8 mouse cellular contexts compared by ENCODE assay signal in genomic region chr9:13425031-13425940, GRCm38 (mm10). TPM values are rescaled to one million over a fixed set of nuclear protein-coding genes. Genes with fewer than 3 reads are reported as not detected.
DNase-seq lines count a peak whose midpoint lies in the region; ATAC-seq and TF ChIP-seq lines count a peak whose summit lies in the region.

No protein-coding gene starts in this region.

- H3K9me3 ChIP-seq in hindbrain, embryonic 10.5 days = no peaks in the 10 kb centered on the region
- no peaks in the 10 kb centered on the region for H3K9me3 ChIP-seq in lung, postnatal 0 days (ENCODE audit: low read length)

- no peak for TF ChIP-seq CTCF in layer of hippocampus, adult 2 months (conservative IDR thresholded peaks at IDR 0.05)
- no peak for TF ChIP-seq CTCF in lung, postnatal 0 days (IDR thresholded peaks at IDR 0.05)

- H3K4me2 ChIP-seq in lung, postnatal 0 days (replicated peaks; ENCODE audit: low read depth, low read length) = peak overlapping the region; percentile 48

- H3K27ac ChIP-seq in hindbrain, embryonic 10.5 days = peak overlapping the region; percentile 84
- peak overlapping the region; percentile 92 for H3K27ac ChIP-seq in layer of hippocampus, adult 2 months
- peak overlapping the region; percentile 73 for H3K27ac ChIP-seq in lung, postnatal 0 days (ENCODE audit: low read length)

- WGBS in hindbrain, embryonic 10.5 days = 19% methylated on average over 7 of the region's 7 CpGs
- WGBS in lung, postnatal 0 days = 12% methylated on average over 7 of the region's 7 CpGs

- ATAC-seq in frontal cortex, adult (ENCODE audit: low TSS enrichment) = peak; percentile 76
- ATAC-seq in lung, postnatal 0 days = peak; percentile 94

- DNase-seq in NIH3T3 (ENCODE audit: low read depth) = peak; percentile 84
- DNase-seq in cerebellum, adult 9-11 months = peak; percentile 40
- peak; percentile 67 for DNase-seq in hindbrain, embryonic 10.5 days (ENCODE audit: low spot score)
- DNase-seq in layer of hippocampus, adult 2 months (ENCODE audit: low spot score in 2 of 2) = peak; percentile 35 to 56
- peak; percentile 93 for DNase-seq in lung, postnatal 0 days (ENCODE audit: low spot score)
- DNase-seq in retina, postnatal 1 day = peak; percentile 84
- DNase-seq in B cell, adult 2 months = no peak

- no peak overlapping the region for H3K9ac ChIP-seq in lung, postnatal 0 days (replicated peaks; ENCODE audit: low read depth)

- H3K4me1 ChIP-seq in hindbrain, embryonic 10.5 days (replicated peaks) = peaks cover 61% of the 10 kb centered on the region
- peaks cover 16% of the 10 kb centered on the region; the same call in 1 of the 2 replicates for H3K4me1 ChIP-seq in lung, postnatal 0 days (ENCODE audit: insufficient read depth, low read depth, low read length)

- no peaks in the 10 kb centered on the region for H3K36me3 ChIP-seq in hindbrain, embryonic 10.5 days
- no peaks in the 10 kb centered on the region for H3K36me3 ChIP-seq in lung, postnatal 0 days (ENCODE audit: insufficient read depth, low read length)

- no peaks in the 10 kb centered on the region for H3K27me3 ChIP-seq in hindbrain, embryonic 10.5 days (ENCODE audit: insufficient read depth, poor library complexity, severe bottlenecking)
- H3K27me3 ChIP-seq in lung, postnatal 0 days (replicated peaks; ENCODE audit: insufficient read depth, low read length) = no peaks in the 10 kb centered on the region

- H3K4me3 ChIP-seq in hindbrain, embryonic 10.5 days = peak overlapping the region; percentile 20
- H3K4me3 ChIP-seq in layer of hippocampus, adult 2 months = peak overlapping the region; percentile 38
- H3K4me3 ChIP-seq in lung, postnatal 0 days (ENCODE audit: low read depth, low read length) = peak overlapping the region; percentile 12; the same call in 1 of the 2 replicates

- peak; percentile 25; the same call in 1 of the 2 replicates for TF ChIP-seq EP300 in lung, postnatal 0 days (IDR thresholded peaks at IDR 0.05)

RNA-seq across cellular contexts. Expression of gene Gm17571, which starts 21.3 kb away (rescaled TPM):
- polyA plus RNA-seq in hindbrain, embryonic 10.5 days (2016; fragmentation: Nextera tagmentation; extraction: Ambion mirVana) = not detected in 2 replicates
- total RNA-seq in layer of hippocampus, adult 2 months (2021) = not detected
- not detected in 2 replicates for polyA plus RNA-seq in lung, postnatal 0 days (2015; fragmentation: Nextera tagmentation; extraction: Ambion mirVana)

Comparison
In these comparisons a context has a peak if more than half of its experiments do, and no peak if none do; other contexts are left out.
1. DNase-seq: peak in NIH3T3 (single experiment), cerebellum, adult 9-11 months (single experiment), hindbrain, embryonic 10.5 days (single experiment), layer of hippocampus, adult 2 months (2 of 2), lung, postnatal 0 days (single experiment) and retina, postnatal 1 day (single experiment); none in B cell, adult 2 months (0 of 2).
2. Peak in every context shown above with its lines, with median percentiles within 50 percentile points of each other: H3K27ac ChIP-seq and H3K4me3 ChIP-seq.